Mouse (Mus musculus): ENCODE measurements around the gene Armt1. TPM values are rescaled to one million over a fixed set of nuclear protein-coding genes. Genes with fewer than 3 reads are reported as not detected.

Armt1 gene
- total RNA-seq (2015) (33.8 and 35.8 TPM in 2 replicates), total RNA-seq (2017) (36.9 and 52.4 TPM in 2 replicates)

GRCm38 (mm10) chr10:4432123-4432931 is at the start of gene Armt1, which contains the start of gene Rmnd1:
Gene Armt1, plus strand, starts transcription at chr10:4432467.
Gene Rmnd1, minus strand, starts transcription at chr10:4432388.
- peak; percentile 83 for ATAC-seq (replicated peaks; ENCODE audit: poor library complexity)

DNA sequence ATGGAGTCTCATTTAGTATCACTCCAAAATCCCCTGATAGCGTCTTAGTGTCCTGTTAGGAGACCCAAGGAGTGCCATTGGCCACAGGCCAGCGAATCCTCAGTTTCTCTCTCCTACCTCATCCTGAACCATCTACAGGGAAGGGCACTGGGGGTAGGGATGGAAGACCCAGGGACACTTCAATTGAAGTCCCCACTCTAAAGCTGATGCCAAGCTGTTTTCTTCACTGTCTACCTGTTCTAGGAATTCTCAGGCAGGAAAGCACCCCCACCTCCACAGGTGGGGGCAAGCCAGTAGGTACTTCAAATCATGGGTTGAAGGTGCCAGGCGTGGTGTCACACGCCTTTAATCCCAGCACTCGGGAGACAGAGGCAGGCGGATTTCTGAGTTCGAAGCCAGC is 48.0 kb upstream of the Armt1 start:
- ATAC-seq (replicated peaks; ENCODE audit: poor library complexity), result no peak

GRCm38 (mm10) chr10:4386609-4387591 is 45.4 kb upstream of the Armt1 start:
- ATAC-seq (replicated peaks; ENCODE audit: poor library complexity), result peak; percentile 77

DNA sequence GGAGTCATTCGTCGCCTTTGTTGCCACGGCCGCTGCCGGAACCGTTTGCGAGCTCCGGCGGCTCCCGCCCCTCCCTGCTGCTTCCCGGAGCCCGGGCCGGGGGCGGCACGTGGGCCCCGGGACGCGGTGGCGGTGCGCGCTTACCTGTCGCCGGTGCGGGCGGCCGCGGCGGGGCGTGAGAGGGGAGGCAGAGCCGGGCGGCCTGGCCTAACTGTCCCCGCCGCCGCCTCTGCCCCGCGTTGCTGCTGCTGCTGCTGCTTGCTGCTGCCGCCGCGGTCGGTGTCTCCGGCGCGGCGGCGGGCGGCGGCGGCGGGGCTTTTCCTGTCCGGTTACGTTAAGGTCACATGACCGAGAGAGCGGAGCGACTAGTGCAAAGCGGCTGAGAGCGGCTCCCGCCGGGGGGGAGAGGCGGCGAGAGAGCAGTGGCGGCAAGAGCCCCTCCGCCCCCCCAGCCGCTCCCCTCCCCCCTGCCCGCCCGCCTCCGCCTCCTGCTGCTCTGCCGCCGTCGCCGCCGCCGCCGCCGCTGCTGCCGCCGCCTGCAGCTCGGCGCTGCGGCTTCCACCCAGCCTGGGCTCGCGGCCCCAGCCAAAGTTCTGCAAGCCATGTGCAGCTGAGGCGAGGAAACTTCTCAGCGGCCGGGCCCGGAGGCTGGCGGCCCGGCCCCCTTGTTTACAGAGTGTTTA is 44.4 kb upstream of the Armt1 start, which contains the start of gene Zbtb2:
Zbtb2 (minus strand) TSS at position 408 of the 683 bp plus-strand sequence.
- peak; percentile 3 for ATAC-seq (replicated peaks; ENCODE audit: poor library complexity)

GRCm38 (mm10) chr10:4388384-4388745 is 43.9 kb upstream of the Armt1 start:
- peak; percentile 2; the same call in 1 of the 2 replicates for ATAC-seq (replicated peaks; ENCODE audit: poor library complexity)

DNA sequence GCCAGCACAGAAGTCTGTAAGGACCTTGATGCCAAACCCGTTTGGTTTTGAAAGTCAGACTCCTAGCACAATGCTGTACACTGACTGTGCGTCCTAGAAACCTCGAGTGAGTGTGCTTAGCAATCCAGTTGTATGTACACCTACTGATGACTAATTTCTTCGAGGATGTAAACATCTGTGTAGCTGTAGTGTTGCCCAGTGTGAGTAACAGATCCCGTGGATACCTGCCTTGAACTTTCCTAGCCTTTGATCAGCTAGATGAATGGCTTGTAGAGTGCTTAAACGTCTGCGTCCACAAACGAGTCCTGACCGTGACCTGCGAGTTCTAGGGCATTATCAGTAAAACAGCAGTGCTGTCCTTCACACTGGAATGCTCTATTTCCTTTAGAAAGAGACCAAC is 43.2 kb upstream of the Armt1 start:
- ATAC-seq (replicated peaks; ENCODE audit: poor library complexity), result no peak

- ATAC-seq (replicated peaks; ENCODE audit: poor library complexity), result no peak
Measured at GRCm38 (mm10) chr10:4389461-4390112, 42.7 kb upstream of the Armt1 start.

GRCm38 (mm10) chr10:4390550-4390949 is 41.7 kb upstream of the Armt1 start:
- no peak for ATAC-seq (replicated peaks; ENCODE audit: poor library complexity)

- ATAC-seq (replicated peaks; ENCODE audit: poor library complexity), result no peak
Measured at GRCm38 (mm10) chr10:4391076-4391475, 41.2 kb upstream of the Armt1 start.

DNA sequence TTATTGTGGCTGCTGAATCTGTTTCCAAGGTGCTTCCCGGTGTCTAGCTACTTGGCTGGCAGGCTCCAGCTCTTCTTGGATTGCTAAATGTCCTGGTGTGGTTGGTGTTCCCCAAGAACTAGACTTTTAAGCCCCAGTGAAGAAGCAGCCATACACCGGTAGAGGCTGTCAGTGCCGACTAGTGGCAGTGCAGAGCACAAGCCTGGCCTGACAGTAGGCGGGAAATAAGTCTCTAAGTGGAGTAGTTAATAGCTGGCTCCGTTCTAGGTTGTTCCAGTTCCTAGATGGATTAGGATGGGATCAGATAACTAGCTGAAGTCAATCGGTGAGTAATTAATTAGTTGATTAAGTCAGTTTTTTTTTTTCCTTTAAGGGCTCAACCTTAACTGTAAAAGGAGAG is 40.4 kb upstream of the Armt1 start:
- ATAC-seq (replicated peaks; ENCODE audit: poor library complexity), result peak; percentile 58

DNA sequence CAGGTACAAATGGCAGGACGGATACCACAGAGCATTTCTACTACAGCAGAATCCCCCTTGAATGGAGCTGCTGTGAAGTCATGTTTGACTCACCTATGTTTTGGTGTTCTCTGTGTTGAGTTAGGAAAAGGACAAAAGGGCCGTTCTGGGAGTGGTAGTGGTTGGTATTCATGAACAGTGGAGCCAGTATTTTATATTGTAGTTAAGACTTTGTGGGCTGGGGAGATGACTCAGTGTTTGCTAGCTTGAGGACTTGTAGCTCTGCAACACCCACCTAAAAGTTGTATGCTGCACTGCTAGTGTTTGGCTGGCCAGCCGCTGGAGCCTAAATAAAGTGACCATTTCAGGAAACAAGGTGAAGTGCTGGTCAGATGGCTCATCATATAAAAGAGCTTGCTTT is 36.9 kb upstream of the Armt1 start:
- no peak for ATAC-seq (replicated peaks; ENCODE audit: poor library complexity)

GRCm38 (mm10) chr10:4398058-4398457 is 34.2 kb upstream of the Armt1 start:
- no peak for ATAC-seq (replicated peaks; ENCODE audit: poor library complexity)

- peak; percentile 78 for ATAC-seq (replicated peaks; ENCODE audit: poor library complexity)
Measured at GRCm38 (mm10) chr10:4404895-4405491, 27.3 kb upstream of the Armt1 start.

GRCm38 (mm10) chr10:4405511-4405910 is 26.8 kb upstream of the Armt1 start:
- ATAC-seq (replicated peaks; ENCODE audit: poor library complexity), result peak; percentile 83

DNA sequence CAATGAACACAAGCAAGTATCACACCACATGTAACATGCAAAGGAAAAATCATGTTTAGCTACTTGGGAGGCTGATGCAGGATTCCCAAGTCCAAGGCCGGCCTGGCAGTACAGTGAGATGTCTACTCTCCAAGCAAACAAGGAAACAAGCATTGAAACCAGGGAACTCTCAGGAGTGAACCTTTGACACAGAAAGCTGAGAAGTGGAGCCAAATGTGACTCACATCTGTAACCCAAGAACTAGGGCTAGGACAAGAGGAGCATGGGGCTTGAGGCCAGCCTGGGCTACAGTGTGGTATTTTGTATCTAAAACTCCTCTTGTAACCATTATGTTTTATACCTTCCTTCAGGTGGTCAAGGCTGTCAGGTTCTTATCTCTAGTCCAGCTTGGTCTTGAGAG is 25.1 kb upstream of the Armt1 start:
- no peak for ATAC-seq (replicated peaks; ENCODE audit: poor library complexity)

DNA sequence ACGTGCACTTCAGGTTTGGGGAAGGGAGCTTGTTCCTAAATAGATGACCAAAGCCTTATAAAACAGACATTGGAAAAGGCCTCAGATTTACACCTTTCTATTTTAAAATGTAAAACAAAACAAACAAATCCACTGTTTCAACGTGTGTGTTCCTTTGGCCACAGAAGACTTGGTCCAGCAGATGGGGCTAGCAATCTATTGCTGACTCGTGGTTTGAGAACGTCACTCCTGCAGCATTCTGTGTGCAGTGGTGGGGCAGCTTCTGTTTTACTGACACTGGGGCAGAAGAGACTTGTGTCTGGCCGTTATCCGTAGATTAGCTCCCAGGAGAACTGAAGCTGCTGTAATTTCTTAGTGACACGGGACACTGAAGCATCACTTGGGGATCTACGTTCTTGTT is 7.0 kb upstream of the Armt1 start:
- ATAC-seq (replicated peaks; ENCODE audit: poor library complexity), result peak; percentile 63

GRCm38 (mm10) chr10:4430399-4430798 is 1.9 kb upstream of the Armt1 start:
- peak; percentile 33 for ATAC-seq (replicated peaks; ENCODE audit: poor library complexity)

- ATAC-seq (replicated peaks; ENCODE audit: poor library complexity), result no peak
Measured at GRCm38 (mm10) chr10:4430826-4431225, 1.4 kb upstream of the Armt1 start.

DNA sequence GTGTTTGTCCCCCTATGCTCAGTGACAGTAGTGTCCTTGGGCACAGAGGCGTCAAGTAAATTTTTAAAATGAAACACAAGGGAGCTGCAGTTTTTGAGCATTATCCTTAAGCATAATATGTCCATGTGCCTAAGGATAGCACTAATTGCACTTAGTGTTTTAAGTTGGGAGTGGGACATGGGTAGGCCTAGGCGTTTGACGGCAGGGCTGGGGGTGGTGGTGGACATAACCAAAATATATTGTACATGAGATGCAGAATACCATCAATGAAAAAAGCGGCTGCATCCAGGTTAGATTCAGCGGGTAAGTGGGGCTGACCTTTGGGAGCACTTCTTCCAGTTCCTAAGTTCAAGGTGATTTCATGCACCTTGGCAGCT is 533 bp upstream of the Armt1 start:
- ATAC-seq (replicated peaks; ENCODE audit: poor library complexity), result no peak
